Mouse (Mus musculus) thymus, postnatal 14 days (tissue): ENCODE data around the gene Cpsf2.

Source experiments
- DNase-seq: peaks from one replicate; pipeline ENCODE4 v3.0.0; 2021

The Cpsf2 gene

GRCm38 (mm10) chr12:101981559-101981958 is 5.8 kb downstream of the Cpsf2 start:
- DNase-seq: no peak

- DNase-seq: no peak
Measured at GRCm38 (mm10) chr12:101982977-101983376, 7.2 kb downstream of the Cpsf2 start.

- DNase-seq: no peak
Measured at GRCm38 (mm10) chr12:101985110-101985509, 9.3 kb downstream of the Cpsf2 start.

- DNase-seq: no peak
Measured at GRCm38 (mm10) chr12:101987659-101988058, 11.9 kb downstream of the Cpsf2 start.

GRCm38 (mm10) chr12:101994576-101995467 is 19.0 kb downstream of the Cpsf2 start:
- DNase-seq: no peak

- no peak for DNase-seq
Measured at GRCm38 (mm10) chr12:101998929-101999328, 23.1 kb downstream of the Cpsf2 start.

- no peak for DNase-seq
Measured at GRCm38 (mm10) chr12:102000785-102001184, 25.0 kb downstream of the Cpsf2 start.

GRCm38 (mm10) chr12:102008111-102008977 is 32.6 kb downstream of the Cpsf2 start:
- DNase-seq: no peak

- no peak for DNase-seq
Measured at GRCm38 (mm10) chr12:102009551-102009950, 33.8 kb downstream of the Cpsf2 start.

- no peak for DNase-seq
Measured at GRCm38 (mm10) chr12:102014411-102014810, 38.6 kb downstream of the Cpsf2 start.

- no peak for DNase-seq
Measured at GRCm38 (mm10) chr12:102015127-102015526, 39.3 kb downstream of the Cpsf2 start.

GRCm38 (mm10) chr12:102021923-102022322 is 46.1 kb downstream of the Cpsf2 start:
- DNase-seq: no peak

GRCm38 (mm10) chr12:102029184-102029583 is 53.4 kb downstream of the Cpsf2 start:
- DNase-seq: no peak

GRCm38 (mm10) chr12:102029892-102030446 is 54.2 kb downstream of the Cpsf2 start:
- no peak for DNase-seq

GRCm38 (mm10) chr12:102034934-102035333 is 59.1 kb downstream of the Cpsf2 start:
- no peak for DNase-seq

- no peak for DNase-seq
Measured at GRCm38 (mm10) chr12:102039861-102040260, 64.1 kb downstream of the Cpsf2 start.

GRCm38 (mm10) chr12:102041699-102042098 is 65.9 kb downstream of the Cpsf2 start:
- no peak for DNase-seq

- no peak for DNase-seq
Measured at GRCm38 (mm10) chr12:102042247-102042646, 66.5 kb downstream of the Cpsf2 start.

GRCm38 (mm10) chr12:102043840-102044239 is 68.1 kb downstream of the Cpsf2 start:
- DNase-seq: no peak

- DNase-seq: no peak
Measured at GRCm38 (mm10) chr12:102054155-102054554, 78.4 kb downstream of the Cpsf2 start.

- DNase-seq: no peak
Measured at GRCm38 (mm10) chr12:102055758-102056157, 80.0 kb downstream of the Cpsf2 start.
